Mouse (Mus musculus): Measurements from ENCODE around the gene Pole3. TPM values are rescaled to one million over a fixed set of nuclear protein-coding genes. Genes with fewer than 3 reads are reported as not detected.

The Pole3 gene
- polyA plus RNA-seq (2012; rRNA removed), result 79.7 and 118 TPM in 2 replicates

GRCm38 (mm10) chr4:62524651-62525488 is at the start of gene Pole3, which contains the start of gene 4933430I17Rik:
TSS of gene Pole3 (minus strand) at chr4:62525068.
TSS of gene 4933430I17Rik (plus strand) at chr4:62525369.

DNA sequence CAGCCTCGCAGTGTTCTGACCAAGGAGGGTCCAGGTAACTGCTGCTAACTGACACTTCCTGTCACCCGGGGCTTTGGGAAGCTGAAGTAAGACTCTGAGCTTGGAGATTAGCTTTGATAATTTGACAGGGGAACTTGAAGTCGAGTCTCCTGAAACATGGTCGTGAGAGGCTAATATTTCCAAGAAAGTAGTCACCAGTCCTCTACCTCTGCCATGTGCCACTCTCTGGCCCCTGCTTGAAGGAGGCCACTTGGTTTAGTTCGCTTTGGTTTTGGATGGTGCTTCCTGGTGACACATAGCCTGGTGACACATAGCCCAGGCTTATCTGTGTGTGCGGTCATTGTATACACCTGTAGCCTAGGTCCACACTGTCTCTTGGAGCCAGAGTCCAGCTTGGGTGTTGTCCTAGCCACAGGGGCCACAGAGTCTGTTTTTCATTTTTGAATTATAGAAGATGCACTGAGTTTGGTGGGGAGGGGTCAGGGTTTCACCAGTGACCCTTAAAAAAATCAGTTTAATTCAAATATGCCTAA is 35.0 kb upstream of the Pole3 start, which contains the start of gene Rgs3:
Gene Rgs3 (plus strand): TSS at position 51 of the 533 bp plus-strand sequence.

DNA sequence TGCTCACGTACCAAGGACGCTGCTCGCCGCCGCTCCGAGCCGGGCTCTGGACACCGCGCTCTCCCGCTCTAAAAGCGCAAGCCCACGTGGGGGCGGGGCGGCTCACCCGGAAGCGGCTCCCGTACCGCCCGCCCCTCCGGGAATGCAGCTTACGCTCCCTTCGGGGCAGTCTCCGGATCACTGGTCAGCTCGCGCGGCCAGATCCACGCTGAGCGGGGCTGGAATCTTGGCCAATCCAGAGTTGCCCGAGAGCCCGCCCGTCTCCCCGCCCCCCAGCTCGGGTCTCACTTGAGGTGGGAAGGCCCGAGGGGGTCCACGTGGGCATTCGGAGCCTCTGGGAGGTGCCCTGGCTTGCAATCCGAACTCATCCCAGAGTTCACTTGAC is 5.0 kb downstream of the Pole3 start, which contains the start of gene Alad:
Gene Alad (minus strand): TSS at position 70 of the 385 bp plus-strand sequence.

DNA sequence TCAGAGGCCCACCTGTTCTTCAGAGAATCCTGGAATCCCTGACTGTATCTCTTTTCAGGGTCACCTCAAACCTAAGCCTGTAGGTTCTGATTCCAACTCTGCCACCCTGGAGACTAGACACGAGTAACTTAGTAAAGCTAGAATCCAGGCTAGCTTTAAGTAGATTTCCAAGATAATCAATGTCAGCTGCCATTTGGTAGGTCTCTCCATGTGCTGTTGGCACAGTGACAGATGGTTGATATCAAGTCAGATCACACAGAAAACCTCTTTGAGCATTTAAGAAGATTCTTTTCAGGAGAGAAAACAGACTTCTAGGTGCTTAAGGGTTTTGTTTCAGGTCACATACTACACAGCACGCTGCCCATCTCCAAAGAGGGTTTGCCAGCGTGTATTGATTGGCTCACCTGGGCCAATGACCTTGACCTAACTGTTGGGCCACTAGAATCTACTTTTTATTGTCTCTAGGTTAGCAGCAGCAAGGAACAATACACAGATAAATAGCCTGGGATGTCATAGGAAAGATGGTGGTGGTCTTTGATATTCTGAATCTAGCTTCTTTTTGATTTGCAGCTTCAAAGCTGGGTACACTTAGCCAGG is 21.4 kb downstream of the Pole3 start, which contains the start of gene Hdhd3:
Gene Hdhd3 (minus strand): TSS at position 94 of the 597 bp plus-strand sequence.

GRCm38 (mm10) chr4:62479937-62480708 is 44.7 kb downstream of the Pole3 start, which contains the start of gene Bspry:
TSS of gene Bspry (plus strand) at chr4:62480053.

Other genes starting within 250 kb of the Pole3 start
- gene Fkbp15, start 164.5 kb downstream of the Pole3 start, polyA plus RNA-seq (2012; rRNA removed), result 17.1 and 18.6 TPM in 2 replicates
- 22.4 and 33.2 TPM in 2 replicates for gene Slc31a1, start 164.3 kb downstream of the Pole3 start, polyA plus RNA-seq (2012; rRNA removed)
- 151 and 169 TPM in 2 replicates for gene Cdc26, start 116.4 kb downstream of the Pole3 start, polyA plus RNA-seq (2012; rRNA removed)
- gene Prpf4, start 116.3 kb downstream of the Pole3 start, polyA plus RNA-seq (2012; rRNA removed), result 22.7 and 31.9 TPM in 2 replicates
- 0.16 and 0.23 TPM in 2 replicates for gene Rnf183, start 89.8 kb downstream of the Pole3 start, polyA plus RNA-seq (2012; rRNA removed)
- 6.3 and 7.4 TPM in 2 replicates for gene Wdr31, start 54.2 kb downstream of the Pole3 start, polyA plus RNA-seq (2012; rRNA removed)
- gene Bspry, start 45.0 kb downstream of the Pole3 start, polyA plus RNA-seq (2012; rRNA removed), result 0.49 and 0.78 TPM in 2 replicates
- 5.4 and 5.7 TPM in 2 replicates for gene Hdhd3, start 21.6 kb downstream of the Pole3 start, polyA plus RNA-seq (2012; rRNA removed)
- gene Alad, start 5.2 kb downstream of the Pole3 start, polyA plus RNA-seq (2012; rRNA removed), result 60.0 and 64.4 TPM in 2 replicates
- 1.5 and 2.6 TPM in 2 replicates for gene 4933430I17Rik, start 301 bp upstream of the Pole3 start, polyA plus RNA-seq (2012; rRNA removed)
- gene Rgs3, start 34.8 kb upstream of the Pole3 start, polyA plus RNA-seq (2012; rRNA removed), result 47.2 and 50.1 TPM in 2 replicates

Measured in central nervous system, embryonic 11.5 days (tissue).